Mouse (Mus musculus) mature B cell (primary cell): Measurements from ENCODE around the gene Samd4b.

Experiments
- in situ Hi-C: fragments of 300-500 bp; cut with MboI; formaldehyde crosslinking; loops from 2 replicates; pipeline ENCODE4 v1.14.3; 2019

Gene Samd4b

GRCm38 (mm10) chr7:28505585-28505984 lies 92.4 kb downstream of the Samd4b start:
- in situ Hi-C loops = no loop called here

- in situ Hi-C loops = no loop called here
Measured at GRCm38 (mm10) chr7:28495426-28495825, 102.5 kb downstream of the Samd4b start.

GRCm38 (mm10) chr7:28492310-28492709 lies 105.6 kb downstream of the Samd4b start:
- in situ Hi-C loops = no loop called here

GRCm38 (mm10) chr7:28490903-28491302 lies 107.0 kb downstream of the Samd4b start:
- in situ Hi-C loops = no loop called here

- in situ Hi-C loops = no loop called here
Measured at GRCm38 (mm10) chr7:28490410-28490809, 107.5 kb downstream of the Samd4b start.

DNA sequence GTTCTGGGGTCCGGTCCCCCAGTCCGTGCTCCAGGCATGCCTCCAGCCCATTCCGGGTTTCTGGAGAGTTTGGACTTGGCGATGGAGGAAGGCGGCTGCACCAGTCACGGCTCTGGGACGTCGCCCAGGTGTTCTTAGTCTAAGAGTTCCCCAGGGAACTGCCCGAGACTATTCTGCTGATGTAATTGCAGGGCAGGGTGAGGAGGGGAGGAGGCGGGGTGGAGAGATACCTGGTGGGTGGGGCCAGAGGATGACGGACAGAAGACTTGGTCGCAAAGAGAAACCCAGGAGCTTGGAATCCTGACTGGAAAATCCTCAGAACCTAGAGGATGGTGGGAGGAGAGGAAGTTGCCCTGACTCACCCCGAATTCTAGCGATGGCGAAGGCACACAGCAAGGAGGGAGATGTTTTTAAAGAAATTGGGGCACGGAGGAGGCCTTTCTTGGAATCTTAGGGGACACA lies 109.9 kb downstream of the Samd4b start:
- in situ Hi-C loops = no loop called here

- in situ Hi-C loops = no loop called here
Measured at GRCm38 (mm10) chr7:28484192-28484591, 113.8 kb downstream of the Samd4b start.

DNA sequence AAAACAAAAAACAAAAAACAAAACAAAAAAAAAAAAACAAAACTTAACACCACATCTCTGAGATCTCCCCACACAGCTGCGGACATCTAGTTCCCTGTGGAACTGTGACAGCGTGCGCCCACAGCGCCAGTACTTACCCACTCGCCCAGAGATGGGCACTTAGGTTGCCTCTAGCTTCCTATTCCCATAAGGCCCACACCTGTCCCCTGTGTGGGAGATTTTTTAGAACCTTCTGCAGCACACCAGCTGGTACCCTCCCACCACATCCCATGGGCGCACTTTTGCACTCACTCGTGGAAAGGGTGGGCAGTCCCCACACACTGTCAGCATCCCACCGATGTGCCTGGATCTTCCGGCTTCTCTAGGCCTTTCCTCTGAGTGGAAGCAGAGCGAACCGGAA lies 115.1 kb downstream of the Samd4b start:
- in situ Hi-C loops = no loop called here

- in situ Hi-C loops = no loop called here
Measured at GRCm38 (mm10) chr7:28478854-28479253, 119.1 kb downstream of the Samd4b start.

- in situ Hi-C loops = no loop called here
Measured at GRCm38 (mm10) chr7:28477363-28477762, 120.6 kb downstream of the Samd4b start.

DNA sequence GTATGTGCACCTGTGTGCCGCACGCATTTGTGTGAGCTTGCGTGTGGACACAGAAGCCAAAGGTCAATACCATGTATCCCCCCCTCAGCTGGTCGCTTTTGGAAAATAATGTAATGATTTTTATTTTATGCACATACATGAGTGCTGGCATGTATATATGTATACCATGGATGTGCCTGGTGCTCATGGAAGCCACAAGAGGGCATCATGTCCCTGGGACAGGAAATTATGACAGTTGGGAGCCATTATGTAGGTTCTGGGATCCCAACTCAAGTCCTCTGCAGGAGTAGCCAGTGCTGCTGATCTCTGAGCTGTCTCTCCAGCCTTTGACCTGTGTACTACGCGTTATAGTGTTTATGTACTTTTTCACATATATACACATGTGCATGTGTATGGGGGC lies 121.8 kb downstream of the Samd4b start:
- in situ Hi-C loops = no loop called here

GRCm38 (mm10) chr7:28467213-28467751 lies 130.7 kb downstream of the Samd4b start:
- in situ Hi-C loops = no loop called here

DNA sequence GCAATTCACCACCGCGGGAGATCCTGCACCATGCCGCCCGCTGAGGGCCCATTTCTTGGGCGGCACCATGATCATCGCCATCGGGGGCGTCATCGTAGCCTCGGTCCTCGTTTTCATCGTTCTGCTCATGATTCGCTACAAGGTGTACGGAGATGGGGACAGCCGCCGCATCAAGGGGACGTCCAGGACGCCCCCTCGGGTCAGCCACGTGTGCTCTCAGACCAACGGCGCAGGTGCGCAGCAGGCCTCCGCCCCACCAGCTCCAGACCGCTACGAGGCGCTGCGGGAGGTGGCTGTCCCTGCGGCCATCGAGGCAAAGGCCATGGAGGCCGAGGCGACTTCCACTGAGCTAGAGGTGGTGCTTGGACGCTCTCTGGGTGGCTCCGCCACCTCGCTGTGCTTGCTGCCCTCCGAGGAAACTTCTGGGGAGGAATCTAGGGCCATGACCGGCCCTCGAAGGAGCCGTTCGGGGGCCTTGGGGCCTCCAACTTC lies 131.2 kb downstream of the Samd4b start:
- in situ Hi-C loops = no loop called here

DNA sequence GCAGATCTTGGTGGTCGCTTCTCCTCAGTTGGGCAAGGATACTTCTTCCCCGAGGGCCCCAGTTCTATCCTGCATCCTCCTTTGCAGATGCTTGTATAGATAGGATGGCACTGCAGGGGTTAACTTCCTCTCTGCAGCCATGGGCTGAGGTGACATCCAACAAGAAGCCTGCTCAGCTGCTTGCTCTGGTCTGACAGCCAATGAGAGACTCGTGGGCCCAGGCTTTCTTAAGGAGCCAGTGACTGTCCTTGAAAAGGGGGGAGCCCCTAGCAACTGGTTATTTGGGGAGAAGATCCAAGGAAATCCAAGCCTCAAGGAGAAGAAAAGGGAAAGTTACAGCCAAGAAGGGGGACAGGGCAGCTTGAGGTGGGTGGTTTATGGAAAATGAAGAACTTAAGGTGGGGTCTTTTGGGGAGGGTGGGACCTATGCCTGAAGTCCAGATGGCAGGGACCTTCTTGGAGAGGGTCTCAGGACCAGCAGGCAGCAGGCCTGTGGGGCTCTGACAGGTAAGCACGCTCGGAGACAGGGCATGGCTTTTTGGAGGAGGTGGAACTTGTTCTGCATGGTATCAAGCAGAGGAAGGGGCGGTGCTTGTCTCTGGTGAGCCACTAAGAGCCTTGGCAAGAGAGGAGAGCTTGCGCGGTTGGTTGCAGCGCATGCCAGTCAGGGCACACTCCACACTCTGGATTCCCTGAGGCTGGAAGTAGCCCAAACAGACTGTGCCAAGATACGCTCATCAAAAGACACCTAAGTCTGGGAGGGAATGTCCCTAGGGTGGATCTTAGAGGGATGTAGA lies 133.3 kb downstream of the Samd4b start:
- in situ Hi-C loops = no loop called here

GRCm38 (mm10) chr7:28462769-28463168 lies 135.2 kb downstream of the Samd4b start:
- in situ Hi-C loops = no loop called here

DNA sequence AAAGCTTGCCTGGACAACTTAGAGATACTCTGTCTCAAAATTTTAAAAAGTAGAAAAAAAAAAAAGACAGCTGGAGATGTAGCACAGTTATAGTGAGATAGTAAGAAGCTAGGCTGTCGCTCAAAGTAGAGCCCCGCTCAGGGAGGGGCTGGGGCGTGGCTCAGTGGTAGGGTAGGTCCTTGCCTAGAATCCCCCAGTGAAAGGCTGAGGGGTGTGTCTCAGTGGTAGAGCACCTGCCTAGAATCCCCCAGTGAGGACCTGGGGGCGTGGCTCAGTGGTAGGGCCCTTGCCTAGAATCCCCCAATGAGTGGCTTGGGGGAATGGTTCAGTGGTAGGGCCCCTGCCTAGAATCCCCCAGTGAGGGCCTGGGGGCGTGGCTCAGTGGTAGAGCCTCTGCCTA lies 137.6 kb downstream of the Samd4b start:
- in situ Hi-C loops = no loop called here

- in situ Hi-C loops = loop anchor here (5.0 kb wide), 1 partner anchor 80 kb away; no protein-coding TSS in a partner anchor
Measured at GRCm38 (mm10) chr7:28452361-28453005, 145.5 kb downstream of the Samd4b start.

GRCm38 (mm10) chr7:28451531-28452360 lies 146.2 kb downstream of the Samd4b start, which contains the start of gene Lrfn1:
TSS of gene Lrfn1 (plus strand) at chr7:28451980.
- in situ Hi-C loops = loop anchor here (5.0 kb wide), 1 partner anchor 81 kb away; no protein-coding TSS in a partner anchor

GRCm38 (mm10) chr7:28447865-28448820 lies 149.8 kb downstream of the Samd4b start:
- in situ Hi-C loops = loop anchor here (10.0 kb wide), 1 partner anchor 157 kb away; no protein-coding TSS in a partner anchor

DNA sequence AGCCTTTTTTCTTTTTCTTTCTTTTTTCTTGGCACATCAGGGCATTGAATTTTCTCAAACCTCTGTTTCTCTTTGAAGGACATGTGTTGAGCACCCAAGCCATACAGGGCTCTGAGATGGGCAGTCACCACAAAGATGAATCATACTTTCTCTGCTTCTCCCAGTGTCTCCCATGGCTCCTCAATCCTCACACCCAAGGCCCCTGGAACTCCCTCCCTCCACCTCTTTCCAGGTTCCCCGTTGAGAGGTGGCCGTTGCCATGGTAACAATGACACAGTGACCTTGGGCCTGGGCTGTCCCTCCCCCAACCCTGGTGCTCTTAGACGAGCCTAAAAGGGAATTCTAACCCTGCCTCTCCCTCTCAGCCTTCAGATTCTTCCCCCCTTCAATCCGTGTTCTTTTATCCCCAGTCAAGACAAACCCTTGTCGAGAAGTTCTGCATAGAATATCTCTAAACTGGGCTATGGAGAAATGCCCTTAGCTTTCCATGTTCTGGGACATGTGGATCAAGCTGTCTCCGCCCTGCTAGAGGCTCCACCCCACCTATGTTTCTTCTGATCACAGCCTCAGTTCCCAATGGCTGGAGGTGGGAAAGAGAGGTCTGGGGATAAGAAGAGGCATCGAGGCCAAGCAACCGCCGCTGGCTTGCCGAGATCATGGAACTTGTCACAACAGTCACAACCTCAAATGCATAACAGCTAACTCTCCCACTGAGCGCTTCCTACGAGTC lies 150.7 kb downstream of the Samd4b start:
- in situ Hi-C loops = loop anchor here (10.0 kb wide), 1 partner anchor 158 kb away; no protein-coding TSS in a partner anchor
